Mouse (Mus musculus): ENCODE data around the gene Kcnip1. TPM values are rescaled to one million over a fixed set of nuclear protein-coding genes. Genes with fewer than 3 reads are reported as not detected.

Kcnip1 gene
- polyA plus RNA-seq, 1 experiment from 2014 or later: 1.1 TPM

- Histone ChIP-seq H3K9ac (replicated peaks; ENCODE audit: low read length) (no peak overlapping the region), H3K27me3 (ENCODE audit: insufficient read depth, low read length) (no peaks in the 10 kb centered on the region), H3K4me2 (replicated peaks; ENCODE audit: low read depth, low read length) (no peak overlapping the region), H3K4me3 (ENCODE audit: low read length) (no peak overlapping the region), H3K4me1 (ENCODE audit: insufficient read depth, low read length) (no peaks in the 10 kb centered on the region), H3K27ac (ENCODE audit: low read length) (no peak overlapping the region), H3K9me3 (ENCODE audit: low read length) (no peaks in the 10 kb centered on the region), H3K36me3 (ENCODE audit: insufficient read depth, low read length) (no peaks in the 10 kb centered on the region)
- ATAC-seq (ENCODE audit: low FRiP score, low TSS enrichment): no peak
- 67% methylated on average over 9 of the region's 9 CpGs for WGBS
Observed at GRCm38 (mm10) chr11:33766976-33767938, 225.7 kb downstream of the Kcnip1 start.

DNA sequence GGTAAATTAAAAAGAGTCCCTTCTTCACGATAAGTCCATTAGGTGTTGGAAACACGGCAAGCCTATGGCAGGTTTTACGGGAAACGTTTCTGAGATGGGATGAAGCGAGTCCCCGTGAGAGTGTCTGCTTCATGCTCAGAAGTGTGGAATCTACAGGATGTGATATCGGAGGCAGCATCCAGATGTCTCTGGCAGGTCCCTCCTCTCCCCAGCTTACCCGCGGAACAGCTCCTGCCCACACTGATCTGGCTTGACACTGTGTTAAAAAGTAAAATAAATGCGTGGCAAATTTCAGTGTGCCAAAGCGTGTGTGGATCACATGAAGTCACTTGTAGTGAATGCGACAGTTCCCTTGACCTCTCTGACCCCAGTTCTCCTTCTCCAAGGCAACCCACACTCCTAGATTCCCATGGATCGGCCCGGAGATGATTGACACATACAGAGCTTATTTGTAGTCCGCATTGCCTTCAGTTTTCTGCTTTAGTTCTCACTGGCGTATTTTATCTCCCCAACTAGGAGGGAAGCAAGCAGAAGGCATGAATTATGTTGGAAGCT, 231.7 kb downstream of the Kcnip1 start:
- H3K9me3 ChIP-seq (ENCODE audit: low read length): no peaks in the 10 kb centered on the region
- no peak overlapping the region for H3K4me3 ChIP-seq (ENCODE audit: low read length)
- no peak overlapping the region for H3K9ac ChIP-seq (replicated peaks; ENCODE audit: low read length)
- H3K27ac ChIP-seq (ENCODE audit: low read length): no peak overlapping the region
- no peak overlapping the region for H3K4me2 ChIP-seq (replicated peaks; ENCODE audit: low read depth, low read length)
- WGBS: 79% methylated on average over 16 of the region's 16 CpGs
- H3K36me3 ChIP-seq (ENCODE audit: insufficient read depth, low read length): no peaks in the 10 kb centered on the region
- ATAC-seq (ENCODE audit: low FRiP score, low TSS enrichment): no peak
- no peaks in the 10 kb centered on the region for H3K4me1 ChIP-seq (ENCODE audit: insufficient read depth, low read length)
- no peaks in the 10 kb centered on the region for H3K27me3 ChIP-seq (ENCODE audit: insufficient read depth, low read length)

DNA sequence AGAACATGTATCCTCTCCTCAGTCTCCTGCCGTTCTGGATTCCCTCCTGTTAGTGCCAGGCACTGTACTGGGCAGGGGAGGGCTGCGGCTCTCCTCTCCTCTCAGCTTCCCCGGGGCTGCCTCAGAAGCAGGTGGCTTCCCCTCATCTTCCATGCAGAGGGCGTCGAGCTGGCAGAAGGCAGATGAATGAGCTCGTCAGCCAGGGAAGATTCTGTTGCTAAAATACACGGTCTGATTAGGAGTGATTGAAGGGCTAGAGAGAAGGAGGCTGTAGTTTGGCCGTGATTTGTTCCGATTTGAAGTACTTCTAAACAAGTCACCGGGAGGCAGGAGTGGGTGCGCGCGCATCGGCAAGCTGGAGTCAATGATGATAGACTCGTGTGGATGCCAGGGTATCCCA, 236.3 kb downstream of the Kcnip1 start:
- H3K27me3 ChIP-seq (ENCODE audit: insufficient read depth, low read length): no peaks in the 10 kb centered on the region
- no peaks in the 10 kb centered on the region for H3K36me3 ChIP-seq (ENCODE audit: insufficient read depth, low read length)
- H3K4me1 ChIP-seq (ENCODE audit: insufficient read depth, low read length): no peaks in the 10 kb centered on the region
- H3K9ac ChIP-seq (replicated peaks; ENCODE audit: low read length): no peak overlapping the region
- H3K9me3 ChIP-seq (ENCODE audit: low read length): no peaks in the 10 kb centered on the region
- WGBS: 69% methylated on average over 15 of the region's 15 CpGs
- H3K4me3 ChIP-seq (ENCODE audit: low read length): no peak overlapping the region
- no peak for ATAC-seq (ENCODE audit: low FRiP score, low TSS enrichment)
- H3K4me2 ChIP-seq (replicated peaks; ENCODE audit: low read depth, low read length): no peak overlapping the region
- H3K27ac ChIP-seq (ENCODE audit: low read length): no peak overlapping the region

GRCm38 (mm10) chr11:33752431-33752873, 240.5 kb downstream of the Kcnip1 start:
- Histone ChIP-seq H3K4me2 (replicated peaks; ENCODE audit: low read depth, low read length) (no peak overlapping the region), H3K9me3 (ENCODE audit: low read length) (no peaks in the 10 kb centered on the region), H3K4me3 (ENCODE audit: low read length) (no peak overlapping the region), H3K36me3 (ENCODE audit: insufficient read depth, low read length) (no peaks in the 10 kb centered on the region), H3K4me1 (ENCODE audit: insufficient read depth, low read length) (no peaks in the 10 kb centered on the region), H3K27ac (ENCODE audit: low read length) (no peak overlapping the region), H3K9ac (replicated peaks; ENCODE audit: low read length) (no peak overlapping the region), H3K27me3 (ENCODE audit: insufficient read depth, low read length) (no peaks in the 10 kb centered on the region)
- ATAC-seq (ENCODE audit: low FRiP score, low TSS enrichment): no peak
- 38% methylated on average over 4 of the region's 4 CpGs for WGBS

- Histone ChIP-seq H3K27me3 (ENCODE audit: insufficient read depth, low read length) (no peaks in the 10 kb centered on the region), H3K4me3 (ENCODE audit: low read length) (no peak overlapping the region), H3K27ac (ENCODE audit: low read length) (no peak overlapping the region), H3K9ac (replicated peaks; ENCODE audit: low read length) (no peak overlapping the region), H3K9me3 (ENCODE audit: low read length) (no peaks in the 10 kb centered on the region), H3K4me2 (replicated peaks; ENCODE audit: low read depth, low read length) (no peak overlapping the region), H3K4me1 (ENCODE audit: insufficient read depth, low read length) (no peaks in the 10 kb centered on the region), H3K36me3 (ENCODE audit: insufficient read depth, low read length) (no peaks in the 10 kb centered on the region)
- WGBS: 84% methylated on average over 6 of the region's 6 CpGs
- no peak for ATAC-seq (ENCODE audit: low FRiP score, low TSS enrichment)
Observed at GRCm38 (mm10) chr11:33751503-33751902, 241.4 kb downstream of the Kcnip1 start.

GRCm38 (mm10) chr11:33749979-33750378, 243.0 kb downstream of the Kcnip1 start:
- no peaks in the 10 kb centered on the region for H3K36me3 ChIP-seq (ENCODE audit: insufficient read depth, low read length)
- no peaks in the 10 kb centered on the region for H3K4me1 ChIP-seq (ENCODE audit: insufficient read depth, low read length)
- no peak overlapping the region for H3K9ac ChIP-seq (replicated peaks; ENCODE audit: low read length)
- no peak overlapping the region for H3K4me3 ChIP-seq (ENCODE audit: low read length)
- WGBS: 90% methylated on average over 4 of the region's 4 CpGs
- no peak overlapping the region for H3K4me2 ChIP-seq (replicated peaks; ENCODE audit: low read depth, low read length)
- no peak overlapping the region for H3K27ac ChIP-seq (ENCODE audit: low read length)
- no peaks in the 10 kb centered on the region for H3K27me3 ChIP-seq (ENCODE audit: insufficient read depth, low read length)
- H3K9me3 ChIP-seq (ENCODE audit: low read length): no peaks in the 10 kb centered on the region
- no peak for ATAC-seq (ENCODE audit: low FRiP score, low TSS enrichment)

GRCm38 (mm10) chr11:33749408-33749807, 243.5 kb downstream of the Kcnip1 start:
- no peak overlapping the region for H3K27ac ChIP-seq (ENCODE audit: low read length)
- no peaks in the 10 kb centered on the region for H3K4me1 ChIP-seq (ENCODE audit: insufficient read depth, low read length)
- no peaks in the 10 kb centered on the region for H3K36me3 ChIP-seq (ENCODE audit: insufficient read depth, low read length)
- no peak overlapping the region for H3K4me2 ChIP-seq (replicated peaks; ENCODE audit: low read depth, low read length)
- no peak for ATAC-seq (ENCODE audit: low FRiP score, low TSS enrichment)
- H3K9me3 ChIP-seq (ENCODE audit: low read length): no peaks in the 10 kb centered on the region
- H3K4me3 ChIP-seq (ENCODE audit: low read length): no peak overlapping the region
- H3K9ac ChIP-seq (replicated peaks; ENCODE audit: low read length): no peak overlapping the region
- H3K27me3 ChIP-seq (ENCODE audit: insufficient read depth, low read length): no peaks in the 10 kb centered on the region
- WGBS: 96% methylated on average over 12 of the region's 12 CpGs

- H3K27ac ChIP-seq (ENCODE audit: low read length): no peak overlapping the region
- 75% methylated on average over 5 of the region's 5 CpGs for WGBS
- no peak overlapping the region for H3K4me3 ChIP-seq (ENCODE audit: low read length)
- H3K27me3 ChIP-seq (ENCODE audit: insufficient read depth, low read length): no peaks in the 10 kb centered on the region
- H3K4me2 ChIP-seq (replicated peaks; ENCODE audit: low read depth, low read length): no peak overlapping the region
- no peaks in the 10 kb centered on the region for H3K4me1 ChIP-seq (ENCODE audit: insufficient read depth, low read length)
- ATAC-seq (ENCODE audit: low FRiP score, low TSS enrichment): no peak
- no peaks in the 10 kb centered on the region for H3K36me3 ChIP-seq (ENCODE audit: insufficient read depth, low read length)
- H3K9me3 ChIP-seq (ENCODE audit: low read length): no peaks in the 10 kb centered on the region
- H3K9ac ChIP-seq (replicated peaks; ENCODE audit: low read length): no peak overlapping the region
Observed at GRCm38 (mm10) chr11:33748754-33749153, 244.2 kb downstream of the Kcnip1 start.

DNA sequence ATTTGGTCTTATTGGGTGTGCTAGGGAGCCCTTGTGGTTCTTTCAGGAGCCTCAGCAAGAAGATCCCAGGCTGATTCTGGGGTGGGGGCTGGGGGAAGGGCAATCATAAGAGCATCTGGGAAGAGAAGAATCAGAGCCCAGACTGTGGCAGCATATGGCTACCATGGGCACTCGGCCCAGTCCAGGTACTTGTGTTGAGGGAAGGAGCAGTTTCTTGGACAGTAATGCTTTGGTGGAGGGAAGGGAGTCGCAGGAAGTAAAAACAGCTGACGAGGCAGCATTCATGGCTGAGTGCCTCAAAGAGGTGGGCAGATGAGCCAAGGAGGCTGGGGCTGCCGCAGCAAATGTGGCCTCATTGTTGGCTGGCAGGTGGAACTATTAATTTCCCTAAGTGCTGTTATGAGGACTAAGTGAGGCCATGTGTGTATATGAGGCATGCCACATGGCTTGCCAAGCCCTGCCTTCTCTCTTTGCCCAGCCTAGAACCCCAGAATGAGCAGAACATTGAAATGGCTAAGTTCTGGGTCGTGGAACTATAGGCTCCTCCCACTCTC, 245.5 kb downstream of the Kcnip1 start:
- H3K4me2 ChIP-seq (replicated peaks; ENCODE audit: low read depth, low read length): no peak overlapping the region
- 56% methylated on average over 5 of the region's 5 CpGs for WGBS
- ATAC-seq (ENCODE audit: low FRiP score, low TSS enrichment): no peak
- H3K36me3 ChIP-seq (ENCODE audit: insufficient read depth, low read length): no peaks in the 10 kb centered on the region
- H3K27me3 ChIP-seq (ENCODE audit: insufficient read depth, low read length): no peaks in the 10 kb centered on the region
- no peak overlapping the region for H3K9ac ChIP-seq (replicated peaks; ENCODE audit: low read length)
- H3K9me3 ChIP-seq (ENCODE audit: low read length): no peaks in the 10 kb centered on the region
- H3K4me1 ChIP-seq (ENCODE audit: insufficient read depth, low read length): no peaks in the 10 kb centered on the region
- no peak overlapping the region for H3K4me3 ChIP-seq (ENCODE audit: low read length)
- H3K27ac ChIP-seq (ENCODE audit: low read length): no peak overlapping the region

DNA sequence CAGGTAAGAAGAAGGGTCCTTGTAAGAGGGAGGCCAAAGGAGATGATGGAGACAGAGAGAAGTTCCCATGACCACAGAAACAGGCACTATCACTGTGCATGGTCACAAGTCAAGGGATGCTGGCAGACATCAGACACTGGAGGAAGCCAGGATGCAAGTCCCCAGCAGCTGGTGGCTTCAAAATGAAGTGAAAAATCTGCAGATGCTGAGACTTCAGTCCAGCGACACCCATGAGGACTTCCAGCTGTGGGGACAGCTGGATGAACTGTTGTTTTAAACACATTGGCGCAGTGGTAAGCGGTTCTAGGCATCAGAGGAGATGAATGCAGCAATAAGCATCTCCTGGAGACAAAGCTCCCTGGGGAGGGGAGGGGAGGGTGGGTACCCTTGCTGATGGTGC, 246.6 kb downstream of the Kcnip1 start:
- Histone ChIP-seq H3K27ac (ENCODE audit: low read length) (no peak overlapping the region), H3K9ac (replicated peaks; ENCODE audit: low read length) (no peak overlapping the region), H3K4me1 (ENCODE audit: insufficient read depth, low read length) (no peaks in the 10 kb centered on the region), H3K27me3 (ENCODE audit: insufficient read depth, low read length) (no peaks in the 10 kb centered on the region), H3K9me3 (ENCODE audit: low read length) (no peaks in the 10 kb centered on the region), H3K4me3 (ENCODE audit: low read length) (no peak overlapping the region), H3K4me2 (replicated peaks; ENCODE audit: low read depth, low read length) (no peak overlapping the region), H3K36me3 (ENCODE audit: insufficient read depth, low read length) (no peaks in the 10 kb centered on the region)
- WGBS: 72% methylated on average over 3 of the region's 3 CpGs
- no peak for ATAC-seq (ENCODE audit: low FRiP score, low TSS enrichment)

Data from kidney, embryonic 16.5 days (tissue).